Mouse (Mus musculus) CD4-positive, CD25-positive, alpha-beta regulatory T cell, adult 4 months (primary cell): ENCODE data around the gene Jpt1. TPM values are rescaled to one million over a fixed set of nuclear protein-coding genes. Genes with fewer than 3 reads are reported as not detected.
A peak's percentile ranks its signal among the peaks of the same experiment; 100 is the strongest.
"Not testable (repeated sequence)": the region's sequence is repeated elsewhere in the genome, so short reads cannot be mapped to it uniquely, and the experiment has no call there.

Experiments
- ATAC-seq: one replicate; pipeline ENCODE4 v1.8.0; 2017
- polyA plus RNA-seq, 2 experiments: library from polyadenylated mRNA; unstranded; fragments of 100-300 nt; shearing (Covaris generic); gene quantifications; one replicate each; pipeline ENCODE4 v1.2.1; 2017

Gene Jpt1
- polyA plus RNA-seq, 2 experiments from 2014 or later, result 716 to 764 TPM

DNA sequence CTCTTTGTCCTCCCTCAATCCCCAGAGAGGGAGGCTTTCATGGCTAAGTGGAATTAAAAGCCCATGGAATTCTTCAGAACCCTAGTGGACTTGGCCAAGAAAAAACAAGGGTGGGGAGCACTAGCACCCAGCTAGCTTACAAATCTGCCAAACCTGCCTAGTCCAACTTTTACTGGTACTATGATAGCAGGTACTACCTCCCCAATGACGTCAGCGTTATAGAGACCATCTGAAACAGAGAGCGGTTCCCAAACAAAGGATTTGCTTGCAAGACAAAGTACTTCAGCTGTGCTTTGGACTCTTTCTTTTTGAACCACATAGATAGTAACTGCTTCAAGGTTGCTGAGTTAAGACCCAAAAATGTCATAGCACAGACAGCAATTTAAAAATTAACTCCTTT, 2.2 kb downstream of the Jpt1 start:
- no peak for ATAC-seq

DNA sequence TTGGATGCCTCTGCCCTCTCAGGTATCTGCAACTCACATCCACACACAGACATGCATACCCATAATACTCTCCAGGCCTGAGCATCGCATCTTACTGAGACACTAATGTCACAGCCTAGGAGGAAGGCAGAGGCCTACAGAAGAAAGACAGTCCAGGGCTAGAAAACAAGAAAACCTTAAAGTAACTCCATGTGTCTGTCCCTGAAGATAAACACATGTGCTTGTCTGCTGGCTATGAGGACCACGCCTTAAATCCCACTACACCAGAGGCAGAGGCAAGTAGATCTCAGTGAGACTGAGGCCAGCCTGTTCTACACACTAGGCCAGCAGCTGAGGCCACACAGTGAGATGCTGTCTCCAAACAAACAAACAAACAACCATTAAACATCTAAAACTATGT, 3.1 kb downstream of the Jpt1 start:
- ATAC-seq, result no peak

DNA sequence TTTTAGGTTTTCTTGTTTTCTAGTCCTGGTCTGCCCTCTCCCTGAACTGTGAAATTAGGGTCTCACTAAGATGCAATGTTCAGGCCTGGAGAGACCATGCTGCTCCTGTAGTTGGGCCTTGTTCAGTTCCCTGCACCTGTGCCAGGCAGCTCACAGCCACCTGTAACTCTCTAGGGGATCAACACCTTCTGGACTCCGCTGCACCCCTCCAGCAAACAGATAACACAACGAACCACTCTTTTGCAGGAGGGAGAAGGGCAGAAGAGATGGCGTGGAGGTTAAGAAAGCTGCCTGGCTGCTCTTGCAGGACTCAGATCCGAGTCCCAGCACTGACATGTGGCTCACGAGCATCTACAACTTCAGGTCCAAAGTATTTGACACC, 3.7 kb downstream of the Jpt1 start:
- no peak for ATAC-seq

DNA sequence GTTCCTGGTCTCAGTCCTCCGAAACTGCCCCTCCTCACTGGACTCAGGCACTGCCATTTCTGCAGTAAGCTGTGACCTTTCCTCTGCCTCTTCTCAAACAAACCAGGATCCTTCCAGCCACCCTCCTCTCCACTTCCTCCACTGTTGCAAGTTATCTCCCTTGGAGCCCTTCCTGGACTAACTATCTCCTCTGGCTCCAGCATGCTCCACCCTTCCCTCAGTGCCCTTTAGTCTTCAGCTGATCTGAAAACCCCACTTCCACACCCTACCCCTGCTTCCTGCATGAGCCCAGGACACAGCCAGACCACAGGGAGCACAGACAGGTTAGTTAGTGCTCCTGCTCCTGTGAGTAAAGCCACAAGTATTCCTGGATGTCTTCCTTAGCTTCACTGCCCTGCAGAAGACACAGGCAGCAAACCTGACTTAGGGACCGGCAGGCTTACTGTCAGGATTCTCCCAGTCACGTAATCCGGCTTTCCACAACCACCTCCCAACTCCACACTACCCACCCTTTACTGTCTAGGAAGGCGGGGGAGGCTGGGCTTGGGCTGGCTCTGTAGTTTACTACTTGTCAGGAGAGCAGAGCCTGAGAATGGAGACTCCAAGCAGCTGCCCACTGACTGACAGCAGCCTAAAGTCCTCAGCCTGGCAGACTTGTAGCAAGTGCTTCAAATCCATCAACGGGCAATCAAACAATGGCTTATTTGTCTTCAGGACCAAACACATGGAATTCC, 4.2 kb downstream of the Jpt1 start:
- ATAC-seq, result no peak

DNA sequence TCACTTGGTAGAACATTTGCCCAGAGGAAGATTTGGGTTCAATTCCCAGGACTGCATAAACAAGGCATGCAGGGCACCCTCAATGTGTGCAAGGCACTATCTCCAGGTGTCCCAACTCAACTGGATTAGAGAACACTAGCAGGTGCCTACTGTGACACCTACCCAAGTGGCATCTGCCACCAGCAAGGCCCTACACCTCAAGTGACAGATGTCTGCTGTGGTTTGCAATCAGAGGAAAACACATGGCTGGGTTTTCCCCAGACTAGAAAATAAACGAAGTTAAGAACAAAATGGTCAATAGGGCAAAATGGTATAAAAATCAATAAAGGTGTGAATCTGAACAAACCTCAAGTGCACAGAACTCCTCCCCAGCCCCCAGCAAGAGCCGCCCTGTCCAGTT, 6.1 kb downstream of the Jpt1 start:
- ATAC-seq, result peak; percentile 77

DNA sequence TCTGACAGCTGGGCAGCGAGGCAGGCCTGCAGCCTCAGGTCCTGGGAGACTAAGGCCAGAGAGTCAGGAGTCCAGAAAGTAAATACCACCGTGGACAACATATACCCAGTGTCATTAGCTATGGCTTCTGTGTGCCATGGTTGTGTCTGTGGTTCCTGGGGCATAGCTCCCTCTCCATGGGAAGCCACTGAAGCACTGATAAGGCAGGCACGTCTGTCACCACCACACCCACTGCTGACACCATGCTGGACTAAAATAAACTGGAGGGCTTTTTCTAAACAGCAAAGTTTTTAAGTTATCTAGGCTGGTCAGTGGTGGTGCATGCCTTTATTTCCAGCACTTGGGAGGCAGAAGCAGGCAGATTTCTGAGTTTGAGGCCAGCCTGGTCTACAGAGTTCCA, 7.6 kb downstream of the Jpt1 start:
- ATAC-seq, result no peak

DNA sequence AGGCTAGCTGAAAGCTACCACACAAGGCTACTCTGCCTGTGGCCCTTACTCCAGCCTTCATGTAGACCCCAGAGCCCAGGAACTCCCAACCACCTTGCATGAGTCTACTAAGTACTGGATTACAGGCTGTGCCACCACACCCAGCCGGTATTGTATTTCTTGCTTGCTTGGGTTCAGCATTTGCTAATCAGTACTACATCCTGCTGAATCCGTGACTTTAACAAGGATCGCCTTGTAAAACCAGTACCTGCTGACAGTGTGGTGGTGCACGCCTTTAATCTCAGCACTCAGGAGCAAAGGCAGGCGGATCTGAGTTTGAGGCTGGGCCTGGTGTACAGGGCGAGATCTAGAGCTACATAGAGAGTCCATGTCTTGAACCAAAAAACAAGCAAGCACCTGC, 11.6 kb downstream of the Jpt1 start:
- no peak for ATAC-seq

DNA sequence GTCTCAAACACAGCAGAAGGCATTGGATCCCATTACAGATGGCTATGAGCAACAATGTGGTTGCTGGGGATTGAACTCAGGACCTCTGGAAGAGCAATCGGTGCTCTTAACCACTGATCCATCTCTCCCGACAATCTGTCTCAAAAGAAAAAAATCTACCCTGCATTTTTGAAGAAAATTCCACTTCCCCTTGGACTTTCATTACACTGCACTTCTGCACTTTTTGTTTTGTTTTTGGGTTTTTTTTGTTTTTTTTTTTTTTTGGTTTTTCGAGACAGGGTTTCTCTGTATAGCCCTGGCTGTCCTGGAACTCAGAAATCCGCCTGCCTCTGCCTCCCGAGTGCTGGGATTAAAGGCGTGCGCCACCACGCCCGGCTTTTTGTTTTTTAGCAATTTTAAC, 17.6 kb downstream of the Jpt1 start:
- not testable (repeated sequence) for ATAC-seq

DNA sequence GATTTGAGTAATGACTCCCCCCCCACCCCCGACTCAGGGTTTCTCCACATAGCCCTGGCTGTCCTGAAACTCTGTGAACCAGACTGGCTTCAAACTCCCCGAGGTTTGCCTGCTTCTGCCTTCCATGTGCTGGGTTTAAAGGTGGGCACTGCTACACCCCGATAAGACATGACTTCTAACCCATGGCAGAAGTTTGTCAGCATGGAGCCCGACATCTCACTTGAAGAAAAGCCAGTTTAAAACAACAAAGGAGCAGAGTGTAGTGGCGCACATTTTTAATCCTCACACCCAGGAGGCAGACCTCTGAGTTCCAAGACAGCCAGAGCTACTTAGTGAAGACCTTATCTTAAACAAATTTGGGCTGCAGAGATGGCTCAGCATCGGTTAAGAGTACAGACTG, 21.8 kb downstream of the Jpt1 start:
- no peak for ATAC-seq

DNA sequence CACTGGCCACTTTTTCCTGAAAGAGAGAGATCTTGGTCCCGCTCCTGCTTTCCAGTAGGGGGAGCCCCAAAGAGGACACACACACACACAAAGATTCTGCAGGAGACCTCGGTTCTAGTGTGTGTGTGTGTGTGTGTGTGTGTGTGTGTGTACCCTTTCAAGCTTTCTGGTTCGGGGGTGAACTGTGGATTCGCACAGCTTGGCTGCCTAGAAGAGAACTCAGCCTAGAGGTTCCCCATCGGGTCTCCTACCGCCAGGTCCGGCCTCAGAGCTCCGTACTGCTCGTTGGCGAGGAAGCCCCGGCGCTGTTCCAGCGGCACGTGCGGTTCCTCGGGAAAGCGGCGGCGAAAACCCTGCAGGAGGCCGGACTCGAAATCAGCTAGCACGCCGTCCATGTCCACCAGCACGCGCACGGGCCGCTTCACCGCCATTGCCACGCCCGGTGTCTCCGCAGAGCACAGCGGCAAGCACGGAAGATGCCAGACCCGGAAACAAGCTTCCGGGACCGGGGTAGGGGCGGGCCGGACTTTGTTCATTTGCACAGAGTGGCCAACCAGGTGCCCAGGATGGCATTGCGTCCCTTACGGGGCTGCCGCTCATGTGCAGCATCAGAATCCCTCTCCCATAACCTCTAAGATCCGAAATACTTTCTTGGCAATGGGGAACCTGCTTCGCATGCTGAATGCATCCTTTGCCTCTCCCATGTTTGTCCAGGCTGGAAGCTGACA, 22.7 kb downstream of the Jpt1 start, which contains the start of gene Nt5c:
Gene Nt5c (minus strand): TSS at position 507 of the 728 bp plus-strand sequence.
- peak; percentile 97 for ATAC-seq

DNA sequence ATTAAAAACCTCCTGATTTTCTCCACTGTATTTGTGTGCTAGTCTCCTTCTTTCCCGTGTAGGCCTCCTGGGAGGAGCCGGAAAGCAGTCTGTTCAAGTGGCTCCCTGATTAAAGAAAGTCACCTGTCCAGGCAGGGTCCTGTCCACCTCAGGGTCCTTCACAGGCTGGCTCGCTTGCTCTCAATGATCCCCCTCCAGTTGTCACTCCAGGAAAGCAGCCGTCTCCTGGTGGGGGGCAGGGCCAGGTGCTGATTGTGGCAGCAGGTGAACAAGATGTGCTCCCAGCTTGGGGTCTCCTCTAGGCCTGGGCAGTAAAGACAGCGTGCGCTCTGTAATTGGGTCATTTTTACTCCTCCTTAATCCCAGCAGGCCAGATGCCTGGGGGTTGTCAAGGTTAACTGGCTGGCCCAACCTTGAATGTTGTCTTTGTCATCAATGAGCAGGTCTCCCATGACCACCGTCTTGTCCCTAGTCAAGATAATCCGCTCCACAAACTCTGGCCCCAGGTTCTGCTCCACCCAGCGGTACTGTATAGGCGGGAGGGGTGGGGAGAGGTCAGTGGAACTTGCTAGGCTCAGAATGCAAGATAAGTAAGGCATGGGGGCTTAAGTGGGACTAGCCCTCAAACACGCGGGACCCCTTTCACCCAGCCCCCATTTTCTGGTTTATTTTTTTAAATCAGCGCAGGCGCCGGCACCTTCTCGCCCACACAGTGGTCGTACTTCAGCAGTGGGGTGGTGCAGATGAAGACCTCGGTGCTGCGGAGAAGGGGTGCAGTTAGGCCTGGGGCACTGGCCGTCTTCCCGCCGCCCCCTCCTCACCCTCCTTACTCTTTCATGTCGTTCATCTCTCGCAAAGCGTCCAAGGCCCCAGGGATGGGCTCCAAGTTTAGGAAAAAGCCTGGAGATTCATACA, 23.5 kb downstream of the Jpt1 start:
- peak; percentile 4 for ATAC-seq

DNA sequence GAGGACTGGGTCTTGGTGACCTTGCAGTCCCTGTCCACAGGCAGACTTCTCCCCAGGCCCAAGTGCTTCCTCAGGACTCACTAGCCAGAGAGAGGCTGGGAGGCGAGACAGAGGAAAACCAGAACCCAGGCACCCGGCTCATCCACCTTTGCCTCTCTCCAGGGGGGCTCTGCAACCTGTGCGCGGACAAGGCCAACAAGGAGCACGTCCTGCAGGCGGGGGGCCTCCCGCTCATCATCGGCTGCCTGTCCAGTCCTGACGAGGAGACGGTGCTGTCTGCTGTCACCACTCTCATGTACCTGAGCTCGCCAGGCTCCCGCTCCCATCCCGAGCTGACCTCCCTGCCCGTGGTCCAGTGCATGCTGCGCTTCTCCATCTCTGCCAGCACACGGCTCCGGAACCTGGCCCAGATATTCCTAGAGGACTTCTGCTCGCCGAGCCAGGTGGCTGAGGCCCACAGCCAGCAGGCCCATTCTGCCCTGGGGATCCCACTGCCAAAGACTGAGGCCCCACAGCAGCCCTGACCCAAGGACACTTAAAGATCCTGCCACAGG, 25.6 kb downstream of the Jpt1 start:
- ATAC-seq, result no peak

DNA sequence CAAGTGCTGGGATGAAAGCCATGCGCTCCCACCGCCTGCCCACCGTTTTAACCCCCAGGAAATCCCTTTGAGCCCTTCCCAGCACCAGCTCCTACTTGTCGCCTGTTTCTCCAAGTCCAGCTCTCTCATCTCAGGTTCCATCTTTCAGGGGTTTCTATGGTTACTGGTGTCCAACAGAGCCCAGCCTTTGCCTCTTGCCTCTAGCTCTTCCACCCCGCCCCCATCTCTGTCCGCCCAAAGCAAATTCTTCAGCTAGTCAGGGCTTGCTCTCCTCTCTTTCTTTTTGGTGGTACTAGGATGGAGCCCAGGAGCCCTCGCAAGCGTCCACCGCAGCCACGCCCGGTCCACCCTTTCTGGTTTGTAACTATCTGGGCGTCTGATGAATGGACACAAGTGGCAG, 29.0 kb downstream of the Jpt1 start:
- ATAC-seq, result no peak

DNA sequence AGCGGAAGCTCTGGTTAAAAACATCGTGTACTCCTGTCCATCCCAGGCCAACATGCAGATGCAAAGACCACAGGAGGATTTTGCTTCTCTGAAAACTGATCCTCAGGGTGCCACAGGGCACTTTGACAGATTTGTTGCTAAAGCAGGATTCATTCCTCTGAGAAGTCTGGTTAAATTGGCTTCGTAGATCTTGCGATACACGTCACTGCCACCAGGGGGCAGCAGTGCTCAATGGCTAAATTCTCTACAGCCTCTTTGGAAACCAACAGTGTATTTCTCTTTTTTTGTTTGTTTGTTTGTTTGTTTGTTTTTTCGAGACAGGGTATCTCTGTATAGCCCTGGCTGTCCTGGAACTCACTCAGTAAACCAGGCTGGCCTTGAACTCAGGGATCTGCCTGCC, 30.5 kb downstream of the Jpt1 start:
- no peak for ATAC-seq

DNA sequence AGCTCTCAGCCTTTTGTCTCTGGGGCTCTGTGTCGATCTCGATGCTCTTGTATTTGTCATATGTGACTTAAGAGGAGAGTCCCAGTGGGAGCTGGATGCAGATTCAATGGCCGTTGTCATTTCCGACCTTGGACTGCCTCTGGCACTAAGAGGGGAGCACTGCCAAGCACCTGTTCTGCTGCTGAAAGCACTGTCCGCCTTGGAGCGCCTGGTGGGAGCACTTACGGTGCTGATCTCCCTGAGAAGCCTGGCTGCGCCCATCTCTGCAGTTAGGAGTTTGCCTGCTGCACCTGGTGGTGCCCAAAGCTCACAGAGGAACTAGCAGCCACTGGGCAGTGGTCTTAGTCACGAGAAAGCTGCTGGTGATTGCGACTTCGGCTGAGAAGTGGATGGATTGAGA, 30.9 kb downstream of the Jpt1 start:
- no peak for ATAC-seq

DNA sequence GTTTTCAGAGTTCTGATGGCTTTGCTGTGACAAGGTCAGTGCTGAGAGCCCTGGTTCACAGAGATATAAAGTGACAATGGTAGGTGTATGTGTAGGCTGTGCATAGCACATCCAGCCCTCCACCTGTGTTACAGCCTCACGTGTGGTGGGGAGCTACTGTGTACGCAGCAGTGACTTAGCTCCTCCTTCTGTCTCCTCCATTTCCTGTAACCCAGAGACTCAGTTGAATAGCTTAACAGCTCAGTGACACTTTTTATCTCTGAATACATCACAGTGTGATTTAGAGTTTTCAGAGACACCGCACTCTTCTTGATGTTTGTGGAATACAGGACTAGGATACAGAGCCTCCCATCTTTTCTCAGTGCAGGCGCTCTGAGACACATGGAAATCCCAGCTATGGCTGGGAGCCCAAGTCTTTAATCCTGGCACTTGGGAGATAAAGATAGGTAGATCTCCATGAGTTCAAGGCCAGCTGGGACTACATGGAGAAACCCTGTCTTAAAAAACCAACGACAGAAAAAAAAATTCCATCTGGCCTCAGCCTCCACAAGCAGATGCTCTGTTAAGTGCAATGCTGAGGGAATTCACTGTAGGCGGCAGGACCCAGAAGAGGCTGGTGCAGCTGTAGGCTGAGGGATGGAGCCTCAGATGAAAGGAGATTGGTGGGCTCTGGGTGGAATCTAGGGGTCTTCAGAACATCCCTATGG, 32.5 kb downstream of the Jpt1 start:
- ATAC-seq, result peak; percentile 94

DNA sequence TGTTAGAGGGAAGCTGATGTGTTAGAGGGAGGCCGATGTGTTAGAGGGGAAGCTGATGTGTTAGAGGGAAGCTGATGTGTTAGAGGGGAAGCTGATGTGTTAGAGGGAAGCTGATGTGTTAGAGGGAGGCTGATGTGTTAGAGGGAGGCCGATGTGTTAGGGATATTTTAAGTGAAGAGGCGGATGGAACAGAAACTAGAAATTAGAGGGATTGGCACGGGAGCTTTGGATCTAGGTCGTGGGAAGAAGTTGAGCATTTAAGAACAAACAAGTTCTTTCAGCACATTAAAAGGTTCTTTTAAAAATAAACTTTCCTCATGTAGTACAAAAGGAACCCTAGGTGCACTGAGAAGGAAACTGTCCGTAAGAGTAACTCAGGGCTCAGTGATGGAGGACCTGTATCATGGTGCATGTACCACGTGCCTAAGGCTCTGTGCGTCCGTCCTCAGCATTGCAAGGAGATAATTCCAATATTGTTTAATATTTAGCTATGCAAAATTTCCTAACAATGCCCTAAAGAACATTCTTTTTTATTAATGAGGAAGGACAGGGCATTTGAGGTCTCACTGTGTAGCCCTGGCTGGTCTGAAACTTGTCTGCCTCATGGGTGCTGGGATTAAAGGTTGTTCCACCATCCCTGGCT, 35.8 kb downstream of the Jpt1 start:
- ATAC-seq, result no peak

DNA sequence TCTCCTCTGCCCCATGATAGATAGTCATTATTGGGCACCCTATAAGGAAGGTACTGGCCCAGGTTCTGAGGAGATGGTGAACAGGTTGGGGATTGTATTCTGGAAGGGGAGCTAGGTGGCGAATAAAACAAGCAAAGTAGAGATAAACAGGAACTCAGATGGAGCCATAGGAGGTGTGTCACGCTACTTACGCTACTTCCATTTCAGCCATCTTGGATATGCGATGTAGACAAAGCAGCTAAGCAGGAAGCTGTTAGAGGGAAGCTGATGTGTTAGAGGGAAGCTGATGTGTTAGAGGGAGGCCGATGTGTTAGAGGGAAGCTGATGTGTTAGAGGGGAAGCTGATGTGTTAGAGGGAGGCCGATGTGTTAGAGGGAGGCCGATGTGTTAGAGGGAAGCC, 36.8 kb downstream of the Jpt1 start:
- ATAC-seq, result peak; percentile 22

DNA sequence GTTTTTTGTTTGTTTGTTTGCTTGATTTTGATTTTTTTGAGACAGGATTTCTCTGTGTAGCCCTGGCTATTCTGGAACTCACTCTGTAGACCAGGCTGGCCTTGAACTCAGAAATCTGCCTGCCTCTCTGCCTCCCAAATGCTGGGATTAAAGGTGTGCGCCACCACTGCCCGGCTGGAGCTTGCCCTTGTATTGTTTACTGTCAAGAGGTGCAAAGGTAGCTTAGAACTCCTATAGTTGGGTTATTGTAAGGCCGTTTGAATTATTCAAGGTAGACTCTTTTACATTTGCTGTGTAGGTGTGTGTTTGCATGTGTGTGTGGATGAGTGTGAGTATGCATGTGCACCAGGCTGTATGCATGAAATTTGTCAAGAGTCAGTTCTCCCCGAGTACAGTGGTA, 37.6 kb downstream of the Jpt1 start:
- ATAC-seq, result not testable (repeated sequence)

DNA sequence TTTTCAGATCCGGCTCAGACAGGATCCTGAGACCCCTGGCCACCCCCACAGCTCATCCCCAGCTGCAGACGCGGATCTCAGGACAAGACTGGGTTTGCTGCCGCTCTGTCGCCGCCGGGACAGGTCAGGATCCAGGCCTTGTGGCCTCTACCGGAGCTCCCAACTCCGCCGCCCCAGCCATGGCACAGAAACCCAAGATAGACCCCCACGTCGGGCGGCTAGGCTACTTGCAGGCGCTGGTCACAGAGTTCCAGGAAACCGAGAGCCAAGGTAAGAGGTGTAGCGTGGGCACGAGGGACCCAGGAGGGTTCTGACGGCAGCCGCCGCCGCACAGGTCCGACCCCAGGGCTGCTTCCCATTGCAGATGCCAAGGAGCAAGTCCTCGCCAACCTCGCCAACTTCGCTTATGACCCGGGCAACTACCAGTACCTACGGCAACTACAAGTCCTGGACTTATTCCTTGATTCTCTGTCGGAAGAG, 38.4 kb downstream of the Jpt1 start:
- peak; percentile 4 for ATAC-seq

DNA sequence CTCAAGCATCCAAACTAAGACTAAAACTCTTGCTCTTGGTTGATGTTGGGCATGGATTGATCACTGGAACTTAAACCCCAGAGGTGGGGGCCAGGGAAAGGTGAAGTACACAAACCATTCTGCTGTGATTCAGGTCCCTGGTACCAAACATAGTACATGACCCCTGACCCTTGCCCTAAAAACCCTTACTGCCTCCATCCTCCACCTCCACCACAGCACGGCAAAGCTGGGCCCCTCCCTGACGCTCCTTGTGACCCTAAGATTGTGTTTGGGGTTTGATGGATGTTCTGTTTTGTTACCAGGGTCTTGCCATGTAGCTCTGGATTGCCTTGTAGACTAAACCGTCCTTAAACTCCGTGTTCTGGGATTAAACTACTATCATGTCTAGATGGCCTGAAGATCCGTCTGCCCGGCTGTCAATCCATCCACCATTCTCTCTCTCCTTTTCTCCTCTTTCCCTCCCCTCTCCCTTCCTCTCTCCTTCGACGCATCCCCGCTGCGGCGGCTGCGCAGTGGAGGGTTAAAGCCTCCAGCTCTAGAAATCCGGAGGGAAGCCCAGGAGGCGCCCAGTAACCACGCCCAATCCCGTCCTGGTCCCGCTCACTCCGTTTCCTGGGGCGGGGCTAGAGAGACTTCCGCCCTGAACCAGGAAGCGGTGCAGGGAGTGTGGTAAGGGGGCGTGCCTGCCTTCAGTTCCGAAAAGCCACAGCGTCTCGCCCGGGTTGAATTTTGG, 39.0 kb downstream of the Jpt1 start, which contains the start of gene Armc7:
Gene Armc7 (plus strand): TSS at position 643 of the 733 bp plus-strand sequence.
- ATAC-seq, result peak; percentile 92
